Mouse (Mus musculus) kidney, postnatal 4 days (tissue): ENCODE measurements at regions not wholly inside any gene's neighbourhood (a gene's known extent, or its start where the extent isn't known, plus 50 kb on each side); places are given as distances from the start of the nearest gene placed in this dataset.

Source experiments
- DNase-seq, 2 experiments: peaks; one replicate each; pipeline ENCODE4 v3.0.0; 2021; ENCODE audit warnings: mixed read lengths in 2 of 2

DNA sequence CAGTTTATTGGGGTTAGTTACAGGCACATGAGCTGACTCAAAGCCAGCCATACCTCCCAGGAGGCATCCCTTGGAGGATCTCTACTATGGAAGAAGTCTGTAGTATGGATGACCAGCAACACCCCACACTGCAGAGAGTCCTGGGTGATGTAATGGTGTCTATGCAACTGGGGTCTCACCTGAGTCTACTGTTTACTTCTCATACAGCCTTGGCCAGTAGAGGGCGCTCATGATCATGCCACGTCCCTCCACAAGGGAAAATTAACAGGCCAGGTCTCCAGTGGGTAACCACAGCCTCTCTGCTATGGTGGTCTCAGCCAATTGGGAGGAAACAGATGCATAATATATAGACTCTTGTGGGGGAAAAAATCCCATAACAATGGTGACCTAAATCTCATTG lies 111.7 kb downstream of the Cdh26 start:
- DNase-seq = peak; percentile 64 to 67

DNA sequence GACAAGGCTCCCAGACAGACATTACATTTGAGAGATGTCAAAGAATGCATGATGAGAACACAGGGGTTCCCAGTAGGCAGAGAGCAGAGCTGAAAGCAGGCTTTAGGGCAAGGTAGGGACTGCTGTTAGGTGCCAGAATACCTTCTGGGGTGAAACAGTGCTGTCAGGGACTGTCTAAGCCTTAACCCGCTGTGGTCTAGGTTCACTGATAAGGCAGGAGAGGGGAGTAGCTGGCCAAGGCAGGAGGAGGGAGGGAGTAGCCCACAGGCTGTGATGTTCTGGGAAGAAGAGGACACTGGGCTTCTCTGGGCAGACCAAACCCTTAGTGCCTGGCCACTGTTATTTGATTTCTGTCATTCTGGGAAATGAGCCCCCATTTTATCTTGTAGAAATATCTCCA lies 114.1 kb downstream of the Cdh26 start:
- DNase-seq = no peak

- DNase-seq = no peak
These were observed 115.4 kb downstream of the Cdh26 start for GRCm38 (mm10) chr2:178545601-178546352.

- no peak for DNase-seq
These were observed 116.0 kb downstream of the Cdh26 start for GRCm38 (mm10) chr2:178546353-178546720.

DNA sequence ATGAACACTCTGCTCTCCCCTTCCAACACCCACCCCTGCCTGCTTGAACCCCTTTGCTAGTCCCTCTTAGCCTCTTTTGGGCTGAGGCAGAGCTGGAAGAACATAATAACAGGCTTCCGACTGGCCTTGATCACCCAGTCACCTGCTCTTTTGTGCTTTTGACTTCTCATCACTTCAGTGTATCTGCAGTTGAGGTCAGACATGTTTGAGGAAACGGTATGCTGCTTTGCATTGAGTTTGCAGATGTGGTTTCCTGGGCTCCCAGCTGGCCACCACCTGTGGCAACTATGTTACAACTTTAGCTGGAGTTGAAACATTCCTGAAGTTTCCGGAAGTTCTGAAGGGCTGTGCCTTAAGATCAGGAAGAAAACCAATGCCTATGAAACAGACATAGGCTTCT lies 116.6 kb downstream of the Cdh26 start:
- no peak for DNase-seq

GRCm38 (mm10) chr2:178548937-178549336 lies 118.6 kb downstream of the Cdh26 start:
- no peak for DNase-seq

- no peak for DNase-seq
These were observed 123.4 kb downstream of the Cdh26 start for GRCm38 (mm10) chr2:178553736-178554135.

GRCm38 (mm10) chr2:178555692-178556340 lies 125.5 kb downstream of the Cdh26 start:
- no peak for DNase-seq

- no peak for DNase-seq
These were observed 127.6 kb downstream of the Cdh26 start for GRCm38 (mm10) chr2:178557934-178558333.

- DNase-seq = no peak
These were observed 133.0 kb downstream of the Cdh26 start for GRCm38 (mm10) chr2:178563287-178563686.

GRCm38 (mm10) chr2:178565368-178565818 lies 135.1 kb downstream of the Cdh26 start:
- peak; percentile 37 to 53 for DNase-seq

DNA sequence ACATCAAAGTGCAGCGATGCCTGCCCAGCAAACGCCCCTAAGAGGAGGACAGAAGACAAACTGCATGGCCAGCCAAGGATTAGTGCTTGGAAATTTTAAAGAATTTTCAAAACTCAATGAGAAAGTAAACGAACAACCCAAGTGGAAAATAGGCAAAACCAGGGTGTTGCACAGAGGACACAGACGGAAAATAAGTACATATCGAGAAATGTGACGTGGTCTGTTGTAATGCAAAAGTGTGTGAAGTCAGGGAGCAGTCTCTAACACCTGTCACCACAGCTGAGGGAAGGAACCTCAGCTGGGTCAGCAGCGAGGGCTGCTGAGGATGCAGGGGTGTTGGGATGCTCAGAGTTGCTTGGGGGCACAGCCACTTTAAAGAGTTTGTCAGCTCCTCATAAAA lies 137.2 kb downstream of the Cdh26 start:
- no peak for DNase-seq

GRCm38 (mm10) chr2:178572301-178572700 lies 142.0 kb downstream of the Cdh26 start:
- no peak for DNase-seq

GRCm38 (mm10) chr2:178574859-178575258 lies 144.5 kb downstream of the Cdh26 start:
- DNase-seq = peak; percentile 76 to 77

DNA sequence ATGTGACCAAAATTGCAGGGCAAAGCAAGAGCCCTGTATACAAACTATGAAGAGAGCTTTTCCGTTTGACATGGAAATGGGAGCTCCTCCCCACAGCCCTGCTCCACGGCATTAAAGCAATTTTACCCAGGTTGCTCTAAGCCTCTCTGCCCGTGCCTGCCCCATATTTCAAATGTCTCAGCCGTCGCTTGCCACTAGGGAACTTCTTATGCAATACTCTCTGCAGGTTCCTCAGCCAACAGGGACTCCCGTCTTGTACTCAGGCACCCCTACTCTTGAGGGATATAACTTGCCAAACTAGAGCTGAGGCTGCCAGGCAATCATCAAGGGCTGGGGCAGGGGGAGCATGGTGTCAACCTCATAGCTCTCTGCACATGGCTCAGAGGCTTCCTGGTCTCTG lies 145.1 kb downstream of the Cdh26 start:
- DNase-seq = no peak

DNA sequence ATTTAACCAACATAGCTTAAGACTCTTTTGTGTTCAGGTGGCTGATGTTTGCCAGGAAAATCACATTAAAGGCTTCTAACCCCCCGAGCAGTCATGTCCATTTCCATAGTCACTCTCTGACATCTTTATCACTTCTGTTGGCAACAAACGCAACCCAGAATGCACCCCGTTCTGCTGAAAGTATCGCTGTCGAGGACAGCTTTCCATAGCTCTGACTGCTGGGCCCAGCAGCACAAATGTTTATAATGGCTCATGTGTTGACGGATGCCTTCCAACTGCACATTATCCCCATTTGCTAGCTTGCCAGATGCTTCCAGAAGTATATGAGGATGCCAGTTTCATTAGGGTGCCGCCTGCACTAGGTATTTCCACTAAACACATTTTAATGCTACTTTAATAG lies 145.7 kb downstream of the Cdh26 start:
- no peak for DNase-seq

DNA sequence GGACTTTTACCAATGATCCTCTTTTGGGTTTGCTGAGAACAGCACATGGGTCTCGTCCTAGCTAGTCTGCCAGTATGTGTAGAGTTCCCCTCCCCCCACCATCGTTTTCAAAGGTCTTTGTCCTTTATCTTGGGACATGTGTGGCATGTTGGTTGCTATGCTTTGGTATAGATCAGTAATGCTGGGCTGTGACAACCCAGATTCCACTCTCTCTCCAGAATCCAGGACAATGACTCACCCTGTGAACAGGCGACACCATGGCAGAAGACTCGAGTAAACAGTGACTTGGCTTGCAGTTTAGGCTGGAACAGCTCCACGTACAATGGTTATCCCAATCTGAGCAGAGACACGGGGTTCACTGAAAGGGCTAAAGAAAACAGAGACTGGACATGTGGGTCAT lies 149.2 kb downstream of the Cdh26 start:
- DNase-seq = no peak

- peak in 1 of 2 experiments; percentile 33 for DNase-seq
These were observed 151.0 kb downstream of the Cdh26 start for GRCm38 (mm10) chr2:178581306-178581705.

GRCm38 (mm10) chr2:178584970-178585566 lies 154.7 kb downstream of the Cdh26 start:
- no peak for DNase-seq

- no peak for DNase-seq
These were observed 156.9 kb downstream of the Cdh26 start for GRCm38 (mm10) chr2:178587134-178587636.

GRCm38 (mm10) chr2:178593743-178594142 lies 163.4 kb downstream of the Cdh26 start:
- DNase-seq = no peak

GRCm38 (mm10) chr2:178594177-178594576 lies 163.8 kb downstream of the Cdh26 start:
- no peak for DNase-seq

- DNase-seq = no peak
These were observed 166.2 kb downstream of the Cdh26 start for GRCm38 (mm10) chr2:178596312-178597083.
